Mouse (Mus musculus): ENCODE data around the gene Slc23a4. TPM values are rescaled to one million over a fixed set of nuclear protein-coding genes. Genes with fewer than 3 reads are reported as not detected.

The Slc23a4 gene
- polyA plus RNA-seq, 1 experiment from 2014 or later: 0.12 TPM

DNA sequence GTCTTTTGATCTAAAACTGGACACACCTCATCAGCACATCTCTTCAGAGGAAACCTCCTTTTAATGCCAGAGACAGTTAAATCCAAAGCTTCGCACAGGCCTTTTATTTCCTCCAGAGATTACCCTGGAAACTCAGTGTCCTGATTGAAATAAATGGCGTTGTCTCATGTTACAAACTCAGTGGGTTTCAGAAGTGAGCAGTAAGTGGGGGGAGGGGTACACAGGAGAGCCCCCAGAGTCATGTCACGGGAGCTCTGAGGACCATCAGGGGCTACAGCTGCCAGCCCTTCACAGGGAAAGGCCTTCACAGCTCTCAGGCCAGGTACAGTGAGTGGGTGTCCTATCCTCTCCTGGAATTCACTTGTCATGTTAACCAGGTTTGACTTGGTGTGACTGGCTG, 17.0 kb downstream of the Slc23a4 start:
- 66% methylated on average over 3 of the region's 3 CpGs for WGBS (ENCODE audit: insufficient replicate concordance)
- Histone ChIP-seq H3K27ac (ENCODE audit: low read depth) (no peak overlapping the region), H3K36me3 (replicated peaks; ENCODE audit: insufficient read depth, low read length) (no peaks in the 10 kb centered on the region), H3K4me3 (ENCODE audit: low read depth, low read length) (no peak overlapping the region), H3K4me2 (ENCODE audit: low read depth, low read length) (no peak overlapping the region), H3K9ac (replicated peaks) (no peak overlapping the region), H3K9me3 (ENCODE audit: low read length) (no peaks in the 10 kb centered on the region), H3K4me1 (ENCODE audit: insufficient read depth) (no peaks in the 10 kb centered on the region), H3K27me3 (ENCODE audit: insufficient read depth, low read length) (no peaks in the 10 kb centered on the region)
- DNase-seq: no peak
- no peak for TF ChIP-seq CTCF (IDR thresholded peaks at IDR 0.05; ENCODE audit: low read depth)
- TF ChIP-seq EP300 (IDR thresholded peaks at IDR 0.05; ENCODE audit: low read depth): no peak
- ATAC-seq: no peak

DNA sequence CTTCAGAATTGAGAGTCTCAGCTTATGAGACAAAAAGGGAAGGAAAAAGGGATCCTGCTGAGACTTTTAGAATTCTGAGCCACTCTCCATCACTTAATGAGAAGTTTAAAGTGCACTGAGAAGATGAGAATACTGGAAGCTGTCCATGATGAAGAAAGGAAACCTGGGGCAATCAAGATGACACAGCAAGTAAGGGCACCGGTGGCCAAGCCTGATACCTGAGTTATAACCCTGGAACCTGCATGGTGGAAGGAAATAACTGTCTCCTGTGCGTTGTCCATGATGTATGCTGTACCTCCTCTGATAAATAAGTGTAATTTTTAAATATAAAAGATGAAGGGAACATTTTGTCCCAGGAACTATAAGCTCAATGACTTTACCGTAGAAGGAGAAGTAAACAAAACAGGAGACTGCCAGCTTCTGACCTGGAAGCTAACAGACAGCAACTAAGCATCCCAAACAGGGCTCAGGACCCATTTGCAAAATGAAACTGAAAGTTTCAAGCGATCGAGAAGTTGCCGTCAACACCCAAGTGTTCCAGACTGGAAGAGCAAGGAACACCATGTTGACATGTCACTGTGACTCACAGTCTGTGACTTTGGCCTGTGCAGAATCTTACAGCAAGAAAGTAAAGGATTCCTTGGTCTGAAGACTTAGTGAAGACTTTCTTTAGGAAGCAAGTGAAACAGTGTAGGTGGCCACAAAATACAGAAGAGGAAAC, 22.2 kb downstream of the Slc23a4 start:
- WGBS (ENCODE audit: insufficient replicate concordance): 70% methylated on average over 6 of the region's 6 CpGs
- H3K4me3 ChIP-seq (ENCODE audit: low read depth, low read length): no peak overlapping the region
- DNase-seq: no peak
- no peaks in the 10 kb centered on the region for H3K9me3 ChIP-seq (ENCODE audit: low read length)
- no peak for ATAC-seq
- no peaks in the 10 kb centered on the region for H3K36me3 ChIP-seq (replicated peaks; ENCODE audit: insufficient read depth, low read length)
- H3K27ac ChIP-seq (ENCODE audit: low read depth): no peak overlapping the region
- H3K9ac ChIP-seq (replicated peaks): no peak overlapping the region
- no peaks in the 10 kb centered on the region for H3K4me1 ChIP-seq (ENCODE audit: insufficient read depth)
- TF ChIP-seq CTCF (IDR thresholded peaks at IDR 0.05; ENCODE audit: low read depth): no peak
- no peak for TF ChIP-seq EP300 (IDR thresholded peaks at IDR 0.05; ENCODE audit: low read depth)
- no peak overlapping the region for H3K4me2 ChIP-seq (ENCODE audit: low read depth, low read length)
- no peaks in the 10 kb centered on the region for H3K27me3 ChIP-seq (ENCODE audit: insufficient read depth, low read length)

- TF ChIP-seq CTCF (IDR thresholded peaks at IDR 0.05; ENCODE audit: low read depth) (no peak), EP300 (IDR thresholded peaks at IDR 0.05; ENCODE audit: low read depth) (no peak)
- Histone ChIP-seq H3K27me3 (ENCODE audit: insufficient read depth, low read length) (no peaks in the 10 kb centered on the region), H3K4me3 (ENCODE audit: low read depth, low read length) (no peak overlapping the region), H3K4me2 (ENCODE audit: low read depth, low read length) (no peak overlapping the region), H3K9me3 (ENCODE audit: low read length) (no peaks in the 10 kb centered on the region), H3K27ac (ENCODE audit: low read depth) (no peak overlapping the region), H3K36me3 (replicated peaks; ENCODE audit: insufficient read depth, low read length) (no peaks in the 10 kb centered on the region), H3K9ac (replicated peaks) (no peak overlapping the region), H3K4me1 (ENCODE audit: insufficient read depth) (no peaks in the 10 kb centered on the region)
- no peak for DNase-seq
- WGBS (ENCODE audit: insufficient replicate concordance): 46% methylated on average over 2 of the region's 2 CpGs
- no peak for ATAC-seq
These were observed 23.7 kb downstream of the Slc23a4 start for GRCm38 (mm10) chr6:34964550-34964949.

DNA sequence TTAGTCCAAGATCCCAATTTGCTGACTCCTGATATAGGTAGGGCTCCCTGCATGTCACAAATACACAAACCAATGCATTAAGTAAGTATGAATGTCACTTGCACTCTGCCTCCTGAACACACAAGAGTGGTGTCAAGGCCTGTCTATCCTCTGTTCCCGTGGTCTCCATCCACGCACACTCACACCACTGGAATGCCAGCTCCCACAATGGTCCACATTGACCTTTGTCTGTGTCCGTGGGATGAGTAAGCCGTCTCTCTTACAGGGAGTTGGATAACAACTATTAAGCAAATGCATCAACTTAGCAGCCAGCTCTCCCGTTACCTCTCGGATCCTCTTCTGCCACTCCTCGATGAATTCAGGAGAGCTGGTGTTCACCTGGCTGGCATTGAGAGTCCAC, 29.1 kb downstream of the Slc23a4 start:
- TF ChIP-seq EP300 (IDR thresholded peaks at IDR 0.05; ENCODE audit: low read depth) (no peak), CTCF (IDR thresholded peaks at IDR 0.05; ENCODE audit: low read depth) (no peak)
- Histone ChIP-seq H3K27ac (ENCODE audit: low read depth) (no peak overlapping the region), H3K4me3 (ENCODE audit: low read depth, low read length) (no peak overlapping the region), H3K4me2 (ENCODE audit: low read depth, low read length) (no peak overlapping the region), H3K9me3 (ENCODE audit: low read length) (no peaks in the 10 kb centered on the region), H3K27me3 (ENCODE audit: insufficient read depth, low read length) (no peaks in the 10 kb centered on the region), H3K36me3 (replicated peaks; ENCODE audit: insufficient read depth, low read length) (no peaks in the 10 kb centered on the region), H3K9ac (replicated peaks) (no peak overlapping the region), H3K4me1 (ENCODE audit: insufficient read depth) (peaks cover 5% of the 10 kb centered on the region; the same call in 1 of the 2 replicates)
- DNase-seq: no peak
- 83% methylated on average over 7 of the region's 7 CpGs for WGBS (ENCODE audit: insufficient replicate concordance)
- ATAC-seq: no peak

- no peak overlapping the region for H3K27ac ChIP-seq (ENCODE audit: low read depth)
- TF ChIP-seq EP300 (IDR thresholded peaks at IDR 0.05; ENCODE audit: low read depth): no peak
- ATAC-seq (no peak), DNase-seq (no peak)
- H3K9ac ChIP-seq (replicated peaks): no peak overlapping the region
- peaks cover 5% of the 10 kb centered on the region; the same call in 1 of the 2 replicates for H3K4me1 ChIP-seq (ENCODE audit: insufficient read depth)
- H3K27me3 ChIP-seq (ENCODE audit: insufficient read depth, low read length): no peaks in the 10 kb centered on the region
- H3K36me3 ChIP-seq (replicated peaks; ENCODE audit: insufficient read depth, low read length): no peaks in the 10 kb centered on the region
- no peaks in the 10 kb centered on the region for H3K9me3 ChIP-seq (ENCODE audit: low read length)
- no peak overlapping the region for H3K4me3 ChIP-seq (ENCODE audit: low read depth, low read length)
- WGBS (ENCODE audit: insufficient replicate concordance): 38% methylated on average over 8 of the region's 8 CpGs
- peak overlapping the region; percentile 54; the same call in 1 of the 2 replicates for H3K4me2 ChIP-seq (ENCODE audit: low read depth, low read length)
These were observed 32.4 kb downstream of the Slc23a4 start for GRCm38 (mm10) chr6:34955862-34956241.

DNA sequence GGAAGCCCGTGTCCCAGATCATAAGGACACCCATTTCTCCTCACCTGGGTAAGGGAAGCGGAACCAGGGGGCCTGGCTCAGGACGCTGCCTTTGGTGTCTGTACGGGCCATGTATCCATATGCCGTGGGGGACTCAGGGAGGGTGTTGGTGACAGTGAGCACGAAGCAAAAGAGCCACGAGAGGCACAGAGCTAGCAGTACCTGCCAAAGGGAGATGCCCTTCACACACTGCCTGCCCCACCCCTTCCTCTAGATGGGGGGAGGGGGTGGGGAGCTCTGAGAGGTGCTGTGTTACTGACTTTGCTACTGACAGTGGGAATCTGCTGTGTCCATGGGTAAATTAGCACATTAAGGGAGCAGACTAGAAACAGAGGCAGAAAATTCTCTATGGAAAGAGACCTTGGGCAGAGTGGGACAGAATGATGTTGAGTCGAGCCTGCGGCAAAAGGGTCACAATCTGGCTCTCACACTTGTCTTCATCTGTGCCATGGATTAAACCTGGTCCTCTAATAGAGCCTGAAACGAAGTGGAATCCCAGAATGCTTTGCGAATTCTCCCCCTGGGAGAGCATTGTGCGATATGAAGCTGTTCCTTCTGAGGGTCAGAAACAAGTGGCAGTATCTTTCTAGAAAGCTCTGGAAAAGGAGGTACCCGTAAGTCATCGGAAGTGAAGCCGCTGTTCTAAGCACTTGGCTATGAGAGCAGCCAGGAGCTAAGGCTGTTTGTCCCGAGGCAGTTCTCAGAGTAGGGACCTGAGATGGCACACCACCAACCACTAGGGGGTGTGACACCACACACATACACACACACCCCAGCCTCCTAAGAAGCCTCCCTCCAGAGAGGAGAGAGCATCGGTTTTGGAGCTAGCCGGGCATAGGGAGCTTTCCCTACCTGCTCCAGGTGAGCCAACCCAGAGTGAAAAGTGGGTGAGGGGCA, 33.0 kb downstream of the Slc23a4 start:
- H3K27ac ChIP-seq (ENCODE audit: low read depth): no peak overlapping the region
- peak; percentile 52 for DNase-seq
- ATAC-seq: peak; percentile 71
- H3K4me1 ChIP-seq (ENCODE audit: insufficient read depth): peaks cover 5% of the 10 kb centered on the region; the same call in 1 of the 2 replicates
- peak; percentile 77 for TF ChIP-seq CTCF (IDR thresholded peaks at IDR 0.05; ENCODE audit: low read depth)
- no peak for TF ChIP-seq EP300 (IDR thresholded peaks at IDR 0.05; ENCODE audit: low read depth)
- no peaks in the 10 kb centered on the region for H3K27me3 ChIP-seq (ENCODE audit: insufficient read depth, low read length)
- H3K9me3 ChIP-seq (ENCODE audit: low read length): no peaks in the 10 kb centered on the region
- H3K36me3 ChIP-seq (replicated peaks; ENCODE audit: insufficient read depth, low read length): no peaks in the 10 kb centered on the region
- peak overlapping the region; percentile 54 for H3K4me2 ChIP-seq (ENCODE audit: low read depth, low read length)
- WGBS (ENCODE audit: insufficient replicate concordance): 47% methylated on average over 18 of the region's 18 CpGs
- no peak overlapping the region for H3K4me3 ChIP-seq (ENCODE audit: low read depth, low read length)
- H3K9ac ChIP-seq (replicated peaks): no peak overlapping the region

Measured in liver, postnatal 0 days (tissue).